Mouse (Mus musculus) natural killer cell, adult 2 months (primary cell): ENCODE results near the gene Sdhb.
A peak's percentile ranks its signal among the peaks of the same experiment; 100 is the strongest.

Source experiments
- DNase-seq, 2 experiments: peaks; one replicate each; pipeline ENCODE4 v3.0.0; 2022; ENCODE audit warnings: low spot score in 2 of 2

The Sdhb gene

GRCm38 (mm10) chr4:140960781-140961466 lies at the start of gene Sdhb:
Gene Sdhb, plus strand, starts transcription at chr4:140961203.
- DNase-seq = peak; percentile 94 to 95

DNA sequence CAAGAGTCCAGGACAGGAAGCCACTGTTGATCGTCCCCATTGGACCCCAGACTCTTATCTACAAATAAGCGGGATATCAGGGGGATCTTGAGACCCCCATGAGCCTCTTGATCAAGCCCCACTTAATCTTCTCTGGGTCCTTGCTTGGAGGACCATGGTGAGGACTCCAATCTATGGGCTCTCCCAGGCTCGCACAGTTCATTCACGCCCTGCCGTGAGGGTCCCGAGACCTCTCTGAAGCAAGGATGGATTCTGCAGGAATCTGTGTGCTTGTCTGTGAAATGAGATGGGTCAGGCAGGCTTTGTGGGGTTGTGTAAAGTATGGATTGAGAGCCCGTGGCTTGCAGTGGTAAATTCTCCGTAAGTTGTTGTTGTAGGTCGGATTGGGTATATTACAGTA lies 49.6 kb upstream of the Sdhb start:
- DNase-seq = no peak

GRCm38 (mm10) chr4:140912271-140912833 lies 48.7 kb upstream of the Sdhb start:
- DNase-seq = no peak

- no peak for DNase-seq
These were observed 47.4 kb upstream of the Sdhb start for GRCm38 (mm10) chr4:140913565-140913964.

GRCm38 (mm10) chr4:140914731-140915131 lies 46.3 kb upstream of the Sdhb start:
- DNase-seq = no peak

DNA sequence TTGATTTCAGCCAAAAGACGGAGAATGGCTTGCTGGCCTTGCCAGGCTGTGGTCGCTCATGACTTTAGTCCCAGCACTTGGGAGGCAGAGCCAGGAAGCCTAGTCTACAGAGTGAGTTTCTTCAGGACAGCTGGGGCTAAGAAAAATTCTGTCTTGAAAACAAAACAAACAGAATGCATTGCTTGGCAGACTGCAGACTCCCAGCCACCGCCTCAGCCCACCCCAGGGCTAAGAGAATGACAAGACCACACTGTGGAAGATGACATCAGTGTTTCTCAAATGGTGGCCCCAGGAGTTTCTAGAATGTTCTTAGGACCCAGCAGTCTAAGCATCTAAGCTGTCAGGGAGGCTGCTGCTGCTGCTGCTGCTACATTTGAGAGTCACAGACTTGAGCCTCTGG lies 45.8 kb upstream of the Sdhb start:
- DNase-seq = no peak

DNA sequence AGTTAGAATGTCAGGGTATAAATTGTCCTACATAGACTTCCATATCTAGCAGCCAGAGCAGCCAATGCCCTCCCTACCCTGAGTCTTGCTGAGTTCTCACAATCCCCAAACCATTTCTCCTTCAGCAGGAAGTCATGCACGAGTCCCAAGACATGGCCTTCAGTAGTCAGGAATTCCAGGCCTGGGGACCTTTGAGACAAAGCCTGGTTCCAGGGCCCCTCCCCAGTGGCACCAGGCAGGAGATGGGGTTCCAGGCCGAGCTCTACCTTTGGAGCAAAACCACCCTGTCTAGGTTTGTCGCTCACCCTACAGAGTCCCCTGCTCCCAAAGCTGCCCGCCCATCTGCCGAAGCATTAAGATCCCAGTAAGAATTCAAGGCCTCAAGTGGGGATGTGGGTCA lies 44.7 kb upstream of the Sdhb start:
- DNase-seq = no peak

DNA sequence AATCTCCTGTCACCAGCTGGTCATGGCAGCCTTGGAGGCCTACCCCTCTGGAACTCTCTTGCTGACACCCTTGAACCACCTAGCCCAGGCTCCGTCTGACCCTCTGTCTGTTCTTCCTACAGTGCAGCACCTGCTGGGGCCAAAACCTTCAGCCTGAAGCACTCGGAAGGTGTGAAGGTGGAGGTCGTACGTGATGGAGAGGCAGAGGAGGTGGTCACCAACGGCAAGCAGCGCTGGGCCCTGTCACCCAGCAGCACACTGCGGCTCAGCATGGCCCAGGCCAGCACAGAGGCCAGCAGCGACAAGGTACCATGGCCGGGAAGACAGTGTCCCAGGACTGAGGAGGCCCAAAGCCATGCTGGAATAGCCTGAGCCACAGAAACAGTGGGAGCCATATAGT lies 43.6 kb upstream of the Sdhb start:
- DNase-seq = no peak

DNA sequence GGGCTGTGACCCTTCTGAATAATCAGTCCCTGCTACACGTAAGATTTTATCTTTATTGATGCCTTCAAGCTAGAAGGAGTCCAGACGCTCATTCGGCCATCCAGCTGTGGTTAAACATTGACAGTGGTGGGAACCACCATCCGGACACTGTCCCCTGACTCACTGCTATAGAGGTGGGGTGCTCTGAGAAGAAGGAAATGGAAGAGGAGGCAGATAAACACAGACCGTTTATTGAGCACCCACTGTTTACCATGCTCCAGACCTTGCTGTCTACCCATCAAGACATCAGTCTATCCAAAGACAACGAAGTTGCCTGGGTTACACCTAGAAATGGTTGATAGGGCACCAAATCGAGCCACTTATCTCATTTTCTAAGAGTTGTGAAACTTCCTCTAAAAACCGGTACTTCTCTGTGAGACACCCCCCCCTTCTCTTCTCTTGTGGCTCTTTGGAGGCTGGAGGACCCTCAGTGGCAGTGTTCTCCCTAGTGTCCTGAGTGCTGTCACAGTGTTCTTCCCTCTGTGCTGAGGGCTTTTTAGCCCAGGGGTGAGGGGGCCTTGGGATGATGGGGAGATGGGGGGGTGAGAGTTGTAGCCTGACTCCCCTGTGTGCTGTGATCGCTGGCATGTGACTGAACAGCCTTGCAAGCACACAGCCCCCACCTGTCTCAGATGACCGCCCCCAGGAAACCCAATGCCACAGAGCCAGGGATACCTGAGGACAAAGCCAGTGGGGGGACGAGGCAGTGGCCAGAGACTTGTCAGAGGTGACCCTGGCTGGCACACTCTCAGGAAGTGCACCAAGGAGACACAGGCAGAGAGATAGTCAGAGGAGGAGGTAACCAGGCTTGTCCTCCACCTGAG lies 40.8 kb upstream of the Sdhb start:
- no peak for DNase-seq

- DNase-seq = no peak
These were observed 38.5 kb upstream of the Sdhb start for GRCm38 (mm10) chr4:140922508-140922907.

DNA sequence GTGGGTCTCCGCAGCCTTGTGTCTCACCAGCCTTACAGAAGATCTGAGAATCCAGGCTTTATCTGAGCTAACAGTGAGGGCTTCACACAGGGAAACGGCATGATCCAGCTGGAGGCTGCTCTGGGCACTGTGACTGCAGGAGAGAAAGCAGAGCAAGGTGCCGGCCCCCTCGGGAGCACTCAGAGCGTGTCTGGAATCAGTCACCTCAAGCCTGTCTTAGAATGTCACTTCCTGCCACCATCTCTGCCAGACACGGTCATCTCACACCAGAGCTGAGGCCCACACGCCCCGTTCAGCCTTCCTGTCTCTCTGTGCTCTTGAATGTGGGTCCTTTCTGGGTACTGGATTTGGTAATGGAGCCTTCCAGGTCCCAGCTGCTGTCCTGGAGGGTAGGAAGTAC lies 35.4 kb upstream of the Sdhb start:
- peak in 1 of 2 experiments; percentile 40 for DNase-seq

DNA sequence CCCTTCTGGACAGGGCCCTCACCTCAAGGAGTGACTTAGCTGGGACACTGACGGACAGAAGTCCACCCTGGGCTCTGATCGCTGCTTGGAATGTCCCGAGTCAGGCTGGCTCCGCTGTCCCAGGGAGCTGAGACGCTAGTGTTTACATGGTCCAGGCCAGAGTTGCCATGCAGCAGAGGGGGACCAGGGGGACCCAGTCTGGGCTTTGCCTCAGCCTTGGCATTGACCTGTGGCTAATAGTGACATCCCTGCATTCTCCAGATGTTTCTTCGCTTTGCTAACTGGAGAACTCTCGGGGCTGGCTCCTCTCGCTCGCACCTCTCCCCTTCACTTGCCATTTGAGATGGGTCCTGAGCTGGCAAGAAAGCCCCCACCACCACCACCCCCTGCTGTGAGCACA lies 32.7 kb upstream of the Sdhb start:
- no peak for DNase-seq

- DNase-seq = no peak
These were observed 31.3 kb upstream of the Sdhb start for GRCm38 (mm10) chr4:140929745-140930144.

- DNase-seq = no peak
These were observed 30.0 kb upstream of the Sdhb start for GRCm38 (mm10) chr4:140930900-140931470.

GRCm38 (mm10) chr4:140935643-140936042 lies 25.4 kb upstream of the Sdhb start:
- DNase-seq = peak; percentile 54 to 72

DNA sequence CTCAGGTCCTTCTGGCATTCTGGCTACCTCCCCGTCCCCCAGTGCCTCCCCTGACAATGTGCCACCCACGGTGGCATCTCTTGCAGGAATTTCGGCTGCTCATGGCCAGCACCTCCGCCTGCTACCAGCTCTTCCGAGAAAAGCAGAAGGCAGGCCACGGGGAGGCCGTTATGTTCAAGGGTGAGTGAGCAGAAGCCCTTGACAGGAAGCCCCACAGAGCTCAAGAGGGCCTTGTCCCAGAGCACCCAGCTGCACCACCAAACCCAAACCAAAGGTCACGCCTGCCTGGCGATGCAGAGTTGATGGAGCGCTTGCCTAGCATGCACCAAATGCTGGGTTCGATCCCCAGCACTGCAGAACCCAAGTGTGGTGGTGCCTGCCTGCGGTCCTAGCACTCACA lies 16.6 kb upstream of the Sdhb start:
- DNase-seq = peak; percentile 58 to 69

GRCm38 (mm10) chr4:140944961-140945442 lies 16.0 kb upstream of the Sdhb start:
- DNase-seq = peak; percentile 87 to 93

DNA sequence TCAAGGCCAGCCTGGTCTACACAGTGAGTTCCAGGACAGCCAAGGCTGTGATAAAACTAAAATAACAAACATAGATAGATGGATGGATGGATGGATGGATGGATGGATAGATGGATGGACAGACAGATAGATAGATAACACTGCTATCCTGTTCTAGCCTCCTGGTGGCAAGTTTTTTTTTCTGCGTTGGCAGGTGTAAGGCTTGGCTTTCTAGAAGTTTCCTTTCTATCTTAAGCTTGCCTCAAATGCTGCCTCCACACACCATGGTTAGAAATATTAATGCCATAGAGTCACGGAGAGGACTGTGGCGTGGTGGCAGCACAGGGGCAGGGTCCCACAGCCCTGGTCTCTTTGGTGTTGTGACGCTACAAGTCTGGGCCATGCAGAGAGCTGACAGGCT lies 15.4 kb upstream of the Sdhb start:
- no peak for DNase-seq

- no peak for DNase-seq
These were observed 15.0 kb upstream of the Sdhb start for GRCm38 (mm10) chr4:140946048-140946447.

- peak in 1 of 2 experiments; percentile 38 for DNase-seq
These were observed 14.3 kb upstream of the Sdhb start for GRCm38 (mm10) chr4:140946580-140947205.

GRCm38 (mm10) chr4:140947487-140948440 lies 13.2 kb upstream of the Sdhb start:
- DNase-seq = peak; percentile 64 to 82
